Mouse (Mus musculus) monocyte, adult 2 months (primary cell): ENCODE measurements around the gene Nlrp1a.

Experiments
- DNase-seq, 2 experiments: peaks; one replicate each; pipeline ENCODE4 v3.0.0; 2022; ENCODE audit warnings: low spot score in 2 of 2, low read depth in 1 of 2

Gene Nlrp1a

GRCm38 (mm10) chr11:71144661-71145060 lies at the start of gene Nlrp1a:
Gene Nlrp1a, minus strand, starts transcription at chr11:71144704.
- DNase-seq: peak; percentile 54 to 68

GRCm38 (mm10) chr11:71169633-71170032 lies 25.1 kb upstream of the Nlrp1a start:
- DNase-seq: no peak

DNA sequence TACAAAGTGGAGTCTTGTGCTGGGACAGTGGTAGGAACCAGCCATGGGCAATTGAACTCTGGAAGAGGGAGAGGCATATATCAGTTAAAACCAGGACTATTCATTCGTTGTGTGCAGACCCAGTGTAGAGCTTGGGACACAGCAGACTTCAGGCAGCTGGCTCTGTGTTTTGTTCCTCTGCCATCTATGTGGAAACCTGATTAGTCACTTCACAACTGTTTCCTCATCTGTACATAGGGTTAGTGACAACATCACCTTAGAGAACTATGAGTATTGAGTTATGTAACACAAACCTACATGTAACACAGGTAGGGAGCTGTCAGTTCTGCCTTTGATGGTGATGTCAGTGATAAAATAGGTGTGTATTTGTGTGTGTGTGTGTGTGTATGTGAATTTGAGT lies 19.6 kb upstream of the Nlrp1a start:
- DNase-seq: no peak

DNA sequence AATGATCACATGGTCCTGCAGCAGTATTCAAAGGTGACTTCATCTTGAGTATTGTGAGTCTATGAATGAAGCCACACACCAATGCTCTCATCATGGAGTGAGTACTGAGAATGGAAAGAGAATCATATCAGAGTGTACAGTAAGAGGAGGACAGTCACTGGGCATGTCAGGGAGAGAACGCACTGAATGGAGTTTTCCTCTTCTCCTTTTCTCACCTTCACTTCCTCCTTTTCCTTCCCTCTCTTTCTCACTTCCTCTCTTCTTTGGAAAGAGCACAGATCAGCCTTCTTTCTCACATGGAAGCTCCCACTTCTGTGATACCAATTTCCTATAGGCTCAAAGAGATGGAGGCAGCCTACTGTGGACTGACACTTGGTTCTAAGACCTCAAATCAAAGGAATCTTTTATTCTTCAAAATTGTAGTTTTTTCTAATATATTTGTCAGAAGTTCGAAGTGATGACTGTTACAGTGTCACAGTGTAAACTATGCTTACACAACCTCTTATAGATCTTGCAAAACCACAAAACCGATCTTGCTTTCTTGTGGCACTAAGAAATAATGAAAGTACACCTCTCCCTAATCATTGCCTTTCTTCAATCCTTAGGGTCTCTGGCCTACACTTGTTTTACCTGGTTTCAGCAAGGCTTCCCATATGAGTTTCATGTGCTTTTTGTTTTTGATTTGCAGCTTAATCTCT lies 15.1 kb upstream of the Nlrp1a start:
- peak in 1 of 2 experiments; percentile 28 for DNase-seq

DNA sequence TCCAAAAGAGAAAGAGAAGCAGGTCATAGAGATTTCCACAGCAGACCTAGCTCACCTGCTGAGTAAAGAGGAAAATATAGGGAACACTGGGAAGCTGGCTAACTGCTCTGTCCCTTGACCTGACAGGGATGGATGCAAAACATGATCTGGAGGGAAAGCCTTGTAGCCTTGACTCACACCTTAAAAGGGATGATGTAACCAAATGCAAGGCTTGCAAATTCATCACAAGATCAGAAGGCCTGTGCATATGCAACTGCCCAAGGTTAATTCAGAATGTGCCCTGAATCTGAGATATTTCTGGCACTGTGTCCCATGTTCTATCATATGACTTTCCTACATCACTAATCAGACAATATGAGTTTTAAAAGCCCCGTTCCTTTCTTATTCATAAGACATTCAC lies 10.8 kb upstream of the Nlrp1a start:
- DNase-seq: no peak

DNA sequence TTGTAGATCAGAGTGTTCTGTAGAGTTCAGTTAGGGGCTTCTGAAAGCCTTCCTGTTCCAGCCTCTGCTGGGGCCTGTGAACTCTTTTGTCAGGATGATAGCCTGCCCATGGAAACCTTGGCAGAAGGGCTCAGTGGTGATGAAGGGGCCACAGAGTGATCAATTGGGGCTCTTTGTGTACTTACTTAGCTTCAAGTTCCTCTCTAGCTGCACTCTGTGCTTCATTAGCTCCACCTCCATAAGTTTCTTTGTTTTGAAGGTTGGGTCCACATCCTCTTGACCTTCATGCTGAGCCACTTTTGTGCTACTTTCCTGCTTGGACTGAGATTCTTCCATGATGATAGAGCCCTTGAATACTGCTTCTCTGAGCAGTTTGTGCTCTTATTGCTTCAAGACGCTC lies 2.5 kb downstream of the Nlrp1a start:
- no peak for DNase-seq

DNA sequence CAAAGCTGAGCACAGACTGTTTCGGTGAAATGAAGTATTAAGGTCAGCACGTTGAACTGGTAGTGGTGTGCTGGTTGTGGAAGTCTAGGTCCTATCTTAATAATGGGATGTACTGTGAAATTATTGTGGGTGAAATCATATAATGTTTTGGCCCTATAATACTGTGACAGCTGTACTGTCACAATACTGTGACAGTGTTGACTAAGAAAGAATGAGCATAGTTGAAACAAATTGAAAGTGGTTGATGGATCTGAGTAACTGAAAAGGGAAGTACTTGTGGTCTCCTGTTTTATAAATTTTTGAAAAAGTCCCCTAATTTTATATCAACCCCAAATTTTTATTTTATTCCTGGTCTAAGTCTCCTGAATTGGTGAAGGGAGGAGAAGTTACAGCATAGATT lies 37.4 kb downstream of the Nlrp1a start:
- DNase-seq: no peak

DNA sequence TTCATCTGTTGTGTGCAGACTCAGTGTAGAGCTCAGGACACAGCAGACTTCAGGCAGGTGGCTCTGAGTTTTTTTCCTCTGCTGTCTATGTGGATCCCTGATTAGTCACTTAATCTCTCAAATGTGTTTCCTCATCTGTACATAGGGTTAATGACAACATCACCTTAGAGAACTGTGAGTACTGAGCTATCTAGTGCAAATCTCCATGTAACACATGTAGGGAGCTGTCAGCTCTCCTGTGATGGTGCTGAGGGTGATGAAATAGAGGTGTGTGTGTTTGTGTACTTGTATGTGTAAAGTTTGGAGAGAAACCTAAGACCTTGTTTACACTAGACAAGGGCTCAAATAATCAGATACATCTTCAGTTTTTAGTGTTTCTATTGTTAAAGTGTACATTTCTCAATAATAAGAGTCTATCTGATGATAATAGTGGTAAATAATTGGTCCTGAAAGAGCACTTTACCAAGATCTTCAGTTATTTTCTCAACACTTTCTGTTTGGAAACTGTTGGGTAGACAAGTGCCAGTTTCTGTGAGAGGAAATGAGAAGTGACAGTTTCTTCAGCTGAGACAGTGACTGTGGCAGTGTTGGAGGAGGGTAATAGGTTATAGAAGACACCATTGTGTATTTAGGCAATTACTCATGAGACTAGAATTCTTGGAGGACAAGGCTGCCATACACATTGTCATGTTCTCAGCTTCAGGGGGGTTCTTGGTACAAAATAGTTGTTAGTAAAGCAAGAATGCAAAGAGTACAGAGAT lies 38.1 kb downstream of the Nlrp1a start:
- DNase-seq: no peak

GRCm38 (mm10) chr11:71103931-71104330 lies 40.6 kb downstream of the Nlrp1a start:
- DNase-seq: no peak

DNA sequence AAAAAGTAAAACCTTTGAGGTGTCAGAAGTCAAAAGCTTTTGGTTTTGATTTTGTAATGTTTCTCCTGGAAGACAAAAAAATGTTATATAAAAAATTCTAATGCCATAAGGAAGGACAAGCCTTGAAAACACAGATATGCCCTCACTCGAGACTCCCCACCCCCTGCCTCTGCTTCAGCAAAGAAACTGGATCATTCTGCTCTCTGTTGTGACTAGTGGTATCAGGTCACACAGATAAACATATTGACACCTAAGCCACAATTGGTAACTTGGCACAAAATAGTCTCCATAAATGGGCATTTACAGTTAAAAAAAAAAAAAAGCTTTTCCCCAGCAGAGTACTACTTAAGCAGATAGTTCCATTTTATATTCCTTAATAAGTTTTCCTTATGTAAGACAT lies 68.2 kb downstream of the Nlrp1a start:
- DNase-seq: no peak

DNA sequence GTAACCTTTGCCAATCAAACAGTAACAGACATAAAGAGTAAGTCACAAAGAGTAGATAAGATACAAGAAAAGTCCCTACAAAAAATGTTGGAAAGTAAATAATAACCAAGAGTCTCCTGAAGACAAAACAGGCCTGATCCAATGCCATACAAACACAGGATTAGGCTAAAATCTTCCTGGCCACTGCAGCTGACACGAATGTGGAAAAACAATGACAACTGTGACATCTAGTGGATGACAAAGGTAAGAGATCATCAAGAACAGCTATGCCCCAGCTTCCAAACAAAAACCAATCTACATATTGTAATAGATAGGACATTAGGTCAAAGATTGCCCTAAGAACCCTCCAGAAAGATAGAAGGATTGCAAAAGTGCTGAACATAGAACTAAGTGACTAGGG lies 92.0 kb downstream of the Nlrp1a start:
- no peak for DNase-seq
